Mouse (Mus musculus) embryonic fibroblast, embryonic 13.5 days (primary cell): ENCODE results near the gene Parvb. TPM values are rescaled to one million over a fixed set of nuclear protein-coding genes. Genes with fewer than 3 reads are reported as not detected.

Experiments used
- H3K27ac ChIP-seq: 2 replicates; pipeline ENCODE4 v1.5.1; 2012; ENCODE audit warnings: low read length, control low read depth, inconsistent platforms; ENCODE audit not compliant: insufficient read depth
- H3K4me1 ChIP-seq: 2 replicates; pipeline ENCODE4 v1.6.1; 2011; ENCODE audit warnings: low read length; ENCODE audit not compliant: control insufficient read depth, insufficient read depth
- H3K4me3 ChIP-seq: 2 replicates; pipeline ENCODE4 v1.5.1; 2011; ENCODE audit warnings: mild to moderate bottlenecking, control low read depth, low read length; ENCODE audit not compliant: insufficient read depth
- CTCF ChIP-seq: IDR thresholded peaks from 2 replicates; pipeline ENCODE4 v1.5.1; 2011; ENCODE audit warnings: mild to moderate bottlenecking, control low read depth, low read length, moderate library complexity, borderline replicate concordance; ENCODE audit not compliant: insufficient read depth
- POLR2A ChIP-seq: IDR thresholded peaks from 2 replicates; pipeline ENCODE4 v1.6.1; 2011; ENCODE audit warnings: low read depth, mild to moderate bottlenecking, control low read depth, low read length, moderate library complexity
- polyA plus RNA-seq: library from polyadenylated mRNA; stranded (reverse); fragments of >200 nt; gene quantifications from 2 replicates; pipeline ENCODE4 v1.2.4, GENCODE M21; 2011; ENCODE audit warnings: low read depth; ENCODE audit not compliant: missing spikeins, insufficient read length

Gene Parvb
- polyA plus RNA-seq, 1 experiment, result 4.2 TPM

DNA sequence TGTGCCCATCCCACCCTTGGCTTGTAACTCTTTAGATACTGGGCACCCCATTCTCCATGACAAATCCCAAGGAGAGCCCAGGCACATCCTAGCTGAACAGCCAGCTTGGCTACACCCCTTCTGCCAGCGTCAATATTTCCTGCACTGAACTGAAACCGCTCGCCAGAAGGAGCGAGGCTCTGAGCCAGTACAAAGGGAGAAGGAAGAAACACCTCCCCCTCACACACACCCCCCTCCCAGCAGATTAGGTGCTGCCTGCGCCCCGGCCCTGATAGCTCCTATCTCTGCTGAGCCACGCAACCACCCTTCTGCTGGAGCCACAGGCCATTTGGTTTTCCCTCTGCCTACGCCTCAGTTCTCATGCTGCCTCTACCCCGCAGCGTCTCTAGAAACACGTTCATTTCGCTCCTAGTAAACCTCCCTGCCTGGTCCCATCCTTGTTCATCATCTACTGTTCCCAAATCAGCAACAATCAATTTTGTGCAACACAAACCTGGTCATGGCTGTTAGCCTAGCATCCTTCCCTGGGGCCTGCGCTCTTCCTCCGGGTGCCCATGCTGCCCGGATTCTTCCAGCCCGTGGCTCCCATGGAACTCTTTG is 630 bp upstream of the Parvb start:
- Histone ChIP-seq H3K27ac (no peak overlapping the region), H3K4me1 (peaks cover 7% of the 10 kb centered on the region; the same call in 1 of the 2 replicates)

DNA sequence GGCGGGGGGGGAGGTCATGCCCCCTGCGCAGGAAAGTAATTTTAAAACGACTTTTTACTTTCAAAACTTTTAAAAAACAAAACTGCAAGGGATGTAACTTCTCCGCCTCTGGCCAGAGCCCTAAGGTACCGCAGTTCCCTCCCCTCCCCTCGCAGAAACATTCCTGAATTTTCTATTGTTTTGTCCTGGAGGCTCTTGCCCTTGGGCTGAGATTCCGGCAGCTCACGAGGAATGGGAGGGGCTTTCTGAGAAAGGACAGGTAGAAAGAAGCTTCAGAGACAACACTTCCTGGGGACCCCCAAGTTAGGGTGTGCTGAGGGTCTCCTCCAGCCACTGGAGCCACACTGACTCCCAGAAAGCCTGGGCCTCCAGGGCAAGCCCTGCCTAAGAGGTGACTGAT is 766 bp downstream of the Parvb start:
- Histone ChIP-seq H3K4me1 (peaks cover 7% of the 10 kb centered on the region; the same call in 1 of the 2 replicates), H3K4me3 (peak overlapping the region; percentile 9; the same call in 1 of the 2 replicates), H3K27ac (no peak overlapping the region)
- no peak for TF ChIP-seq POLR2A

More for the DNA sequence above, 630 bp upstream of the Parvb start:
- peak overlapping the region; percentile 54 for H3K4me3 ChIP-seq
- no peak for TF ChIP-seq POLR2A
- no peak for TF ChIP-seq CTCF

DNA sequence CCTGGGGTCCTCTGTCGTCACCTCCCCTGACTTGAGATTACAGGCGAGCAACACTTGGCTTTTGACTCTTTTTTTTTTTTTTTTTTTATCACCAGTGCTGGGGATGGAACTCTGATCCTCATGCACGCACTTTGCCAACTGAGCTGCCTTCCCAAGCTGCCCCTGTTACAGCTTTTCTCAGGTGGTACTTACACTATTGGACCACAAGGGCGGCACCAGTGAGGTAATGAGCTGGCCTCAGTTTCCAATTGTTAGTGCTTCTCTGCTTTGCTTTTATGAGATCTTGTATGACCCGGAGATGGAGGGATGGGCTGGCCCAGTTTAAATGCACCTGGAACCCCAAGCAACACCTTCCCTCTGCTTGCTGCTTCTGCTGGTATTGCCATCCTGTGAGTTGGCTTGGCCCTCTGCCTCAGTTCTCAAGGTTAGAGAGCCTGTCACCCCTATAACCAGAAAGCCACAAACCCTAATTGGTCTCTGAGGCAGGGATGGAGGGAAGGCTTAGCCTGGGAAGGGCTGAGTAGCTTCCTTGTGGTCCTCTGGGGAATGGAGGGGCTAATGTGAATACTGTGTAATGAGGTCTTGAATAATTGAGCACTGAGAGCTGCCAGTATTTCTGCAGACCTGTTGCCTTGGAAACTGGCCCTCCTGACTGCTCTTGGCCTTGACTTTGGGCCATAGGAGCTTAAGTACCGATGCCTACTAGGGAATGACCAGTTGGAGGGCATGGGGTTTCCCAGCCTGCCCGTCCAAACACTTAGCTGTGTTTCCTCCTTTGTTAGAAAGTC is 3.1 kb downstream of the Parvb start:
- TF ChIP-seq POLR2A (no peak), CTCF (no peak)
- no peak overlapping the region for H3K4me3 ChIP-seq
- H3K27ac ChIP-seq, result no peak overlapping the region
- H3K4me1 ChIP-seq, result peaks cover 7% of the 10 kb centered on the region; the same call in 1 of the 2 replicates

DNA sequence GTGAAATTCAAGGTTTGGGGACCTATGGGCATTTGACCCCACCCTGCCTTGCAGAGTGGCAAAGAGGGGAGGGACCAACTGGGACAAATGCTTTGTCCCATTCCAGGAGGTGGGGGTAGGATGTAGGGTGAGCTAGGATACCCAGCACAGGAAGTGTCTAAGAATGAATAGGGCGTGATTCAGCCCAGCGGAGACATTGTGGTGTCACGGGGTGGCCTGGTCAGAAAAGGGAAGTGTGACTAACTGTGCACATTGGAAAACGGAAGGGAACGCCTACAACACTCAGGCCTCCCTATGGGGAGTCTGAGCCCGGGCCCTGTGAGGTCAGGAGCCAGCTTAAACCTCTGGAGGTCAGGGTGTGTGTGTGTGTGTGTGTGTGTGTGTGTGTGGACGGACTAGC is 3.8 kb downstream of the Parvb start:
- TF ChIP-seq POLR2A (no peak), CTCF (no peak)
- no peak overlapping the region for H3K27ac ChIP-seq
- no peak overlapping the region for H3K4me3 ChIP-seq
- peaks cover 7% of the 10 kb centered on the region; the same call in 1 of the 2 replicates for H3K4me1 ChIP-seq

DNA sequence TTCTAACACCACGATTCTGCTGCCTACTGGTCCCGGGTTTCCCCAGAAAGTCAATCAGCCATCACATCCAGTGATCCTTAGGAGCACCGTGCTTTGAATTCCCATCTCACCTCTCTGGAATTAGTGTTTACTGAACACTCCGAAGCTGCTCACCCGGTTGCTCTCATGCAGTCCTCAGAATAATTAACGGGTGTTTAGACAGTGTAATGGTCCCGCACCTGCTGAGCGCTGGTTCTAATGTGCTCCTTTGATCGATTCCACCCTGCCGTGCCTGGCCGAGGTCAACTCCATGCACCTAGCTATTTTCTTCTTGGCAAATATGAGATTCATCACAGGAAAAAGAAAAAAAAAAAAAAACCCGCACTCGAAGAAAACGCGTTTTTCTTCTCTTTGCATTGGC is 6.7 kb downstream of the Parvb start:
- Histone ChIP-seq H3K4me3 (no peak overlapping the region), H3K27ac (no peak overlapping the region), H3K4me1 (no peaks in the 10 kb centered on the region)
- TF ChIP-seq POLR2A (no peak), CTCF (no peak)

DNA sequence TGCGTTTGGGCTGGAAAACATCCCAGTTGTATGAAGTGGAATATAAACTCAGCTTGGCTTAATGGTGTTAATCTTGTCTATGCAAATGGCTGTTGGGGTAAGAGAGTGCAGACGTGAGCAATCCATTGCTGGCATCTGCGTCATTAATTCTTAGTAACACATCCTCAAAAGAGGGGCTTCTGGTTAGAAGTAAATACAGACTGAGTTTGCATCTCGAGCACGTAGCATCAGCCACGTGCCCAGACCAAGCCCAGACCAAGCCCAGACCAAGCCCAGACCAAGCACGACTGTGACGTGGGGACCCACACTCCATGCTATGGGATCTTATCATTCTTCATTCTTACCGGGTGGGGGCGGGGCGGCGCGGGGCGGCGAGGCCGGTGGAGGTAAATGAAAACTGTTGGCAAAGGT is 7.2 kb downstream of the Parvb start:
- Histone ChIP-seq H3K4me3 (no peak overlapping the region), H3K4me1 (no peaks in the 10 kb centered on the region), H3K27ac (no peak overlapping the region)
- no peak for TF ChIP-seq CTCF
- no peak for TF ChIP-seq POLR2A

DNA sequence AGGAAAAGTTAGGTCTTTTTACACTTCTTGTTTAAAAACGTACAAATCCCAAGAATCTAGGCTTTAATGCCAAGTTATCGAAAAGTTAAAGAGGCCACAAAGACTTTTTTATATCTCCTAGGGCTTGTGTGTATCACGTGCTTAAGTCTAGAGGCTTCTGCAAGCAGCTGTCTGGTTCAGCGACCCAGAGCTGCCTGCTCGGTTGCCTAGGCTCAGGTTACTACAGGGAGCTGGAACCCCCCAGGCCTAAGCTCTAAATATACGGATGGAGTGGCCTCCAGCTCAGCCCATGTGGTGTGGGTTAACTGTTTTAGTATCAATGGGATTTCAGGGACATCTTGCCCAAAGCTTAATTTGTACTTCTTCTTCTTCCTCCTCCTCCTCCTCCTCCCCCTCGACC is 9.7 kb downstream of the Parvb start:
- TF ChIP-seq POLR2A (no peak), CTCF (no peak)
- H3K4me1 ChIP-seq, result no peaks in the 10 kb centered on the region
- no peak overlapping the region for H3K27ac ChIP-seq
- H3K4me3 ChIP-seq, result no peak overlapping the region

DNA sequence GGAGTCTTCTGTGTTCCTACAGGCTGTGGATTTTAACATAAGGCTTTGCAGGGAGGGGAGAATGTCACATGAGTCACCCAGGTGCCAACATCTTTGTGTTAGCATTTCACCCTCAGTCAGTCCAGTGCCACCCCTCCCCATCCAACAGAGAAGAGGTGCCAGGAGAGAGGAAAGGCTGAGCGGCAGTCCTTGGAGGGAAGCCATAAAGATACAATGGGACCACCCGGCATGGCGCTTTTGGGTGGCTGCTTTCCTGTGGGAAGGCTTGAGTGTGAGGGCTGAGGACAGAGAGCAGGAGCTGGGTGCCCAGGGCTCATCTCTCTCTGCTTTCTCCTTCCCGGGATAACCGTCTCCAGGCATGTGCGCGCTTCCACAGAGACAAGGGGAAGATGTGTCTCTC is 13.3 kb downstream of the Parvb start:
- Histone ChIP-seq H3K27ac (no peak overlapping the region), H3K4me3 (no peak overlapping the region), H3K4me1 (no peaks in the 10 kb centered on the region)
- no peak for TF ChIP-seq CTCF
- no peak for TF ChIP-seq POLR2A

DNA sequence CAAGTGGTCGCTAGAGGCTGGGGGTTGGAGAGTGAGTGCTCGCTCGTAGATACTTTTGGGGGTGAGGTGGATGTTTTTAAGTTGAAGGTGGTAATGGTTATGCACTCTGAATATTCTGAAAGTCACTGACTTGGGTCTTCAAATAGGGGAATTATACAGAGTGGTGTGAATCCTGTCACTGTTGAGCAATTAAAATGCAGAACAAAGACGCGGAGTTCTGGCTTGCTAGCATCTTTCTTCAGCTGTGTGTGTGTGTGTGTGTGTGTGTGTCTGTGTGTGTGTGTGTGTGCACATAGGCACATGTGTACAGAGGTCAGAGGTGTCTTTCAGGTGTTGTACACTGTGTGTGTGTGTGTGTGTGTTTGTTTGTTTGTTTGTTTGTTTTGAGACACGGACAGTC is 14.4 kb downstream of the Parvb start:
- Histone ChIP-seq H3K4me3 (no peak overlapping the region), H3K4me1 (no peaks in the 10 kb centered on the region), H3K27ac (no peak overlapping the region)
- TF ChIP-seq CTCF (no peak), POLR2A (no peak)

DNA sequence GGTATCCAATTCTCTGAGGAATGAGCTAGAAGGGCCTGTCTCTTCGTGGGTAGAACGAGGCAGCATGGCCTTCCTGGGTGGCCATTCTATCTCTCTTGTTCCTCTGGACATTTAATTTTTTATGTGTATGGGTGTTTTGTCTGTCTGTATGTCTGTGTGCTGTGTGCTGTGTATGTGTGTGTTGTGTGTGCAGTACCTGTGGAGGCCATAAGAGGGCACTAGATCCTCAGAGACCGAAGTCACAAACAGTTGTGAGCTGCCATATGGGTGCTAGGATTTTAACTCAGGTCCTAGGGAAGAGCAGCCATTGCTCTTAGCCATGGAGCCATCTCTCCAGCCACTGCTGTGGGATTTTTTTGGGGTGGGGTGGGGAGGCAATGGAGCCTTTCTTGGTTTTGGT is 15.5 kb downstream of the Parvb start:
- TF ChIP-seq POLR2A (no peak), CTCF (no peak)
- Histone ChIP-seq H3K4me3 (no peak overlapping the region), H3K27ac (no peak overlapping the region), H3K4me1 (no peaks in the 10 kb centered on the region)

DNA sequence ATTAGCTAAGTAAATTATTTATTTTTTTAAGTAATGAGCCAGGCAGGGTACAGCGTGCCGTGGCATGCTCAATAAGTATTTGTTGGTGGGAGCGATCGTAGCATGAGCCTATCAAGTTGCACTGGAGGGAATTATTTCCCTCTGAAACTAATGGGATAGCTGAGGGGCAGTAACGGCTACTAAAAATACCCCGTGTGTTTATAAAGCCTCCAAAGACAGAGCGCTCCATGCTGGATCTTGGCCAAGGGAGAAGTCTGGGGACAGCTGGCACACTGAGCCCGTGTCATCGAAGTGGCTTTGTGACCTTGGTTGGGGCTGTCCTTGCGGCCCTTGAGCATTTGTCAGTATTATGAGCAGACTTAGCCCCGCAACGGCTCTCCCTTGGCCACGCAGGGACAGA is 19.4 kb downstream of the Parvb start:
- Histone ChIP-seq H3K4me3 (no peak overlapping the region), H3K27ac (no peak overlapping the region), H3K4me1 (no peaks in the 10 kb centered on the region; the same call in 1 of the 2 replicates)
- TF ChIP-seq CTCF, result no peak
- TF ChIP-seq POLR2A, result no peak
